Mouse (Mus musculus) liver, embryonic 13.5 days (tissue): ENCODE measurements around the gene Cand1. TPM values are rescaled to one million over a fixed set of nuclear protein-coding genes. Genes with fewer than 3 reads are reported as not detected.

Experiments used
- ATAC-seq: fragments of 200-750 bp; cut with Nextera tagmentation; 2 replicates; pipeline ENCODE4 v1.8.0; 2017; ENCODE audit warnings: low read depth, mild to moderate bottlenecking, moderate number of reproducible peaks, moderate library complexity
- DNase-seq: peaks from one replicate; pipeline ENCODE4 v3.0.0; 2022
- H3K27ac ChIP-seq: fragments of 300-500 bp; sonication (generic); 2 replicates; pipeline ENCODE4 v1.5.1; 2015; ENCODE audit warnings: moderate library complexity, mild to moderate bottlenecking, inconsistent platforms
- H3K27me3 ChIP-seq: fragments of 300-500 bp; sonication (generic); 2 replicates; pipeline ENCODE4 v1.6.1; 2015; ENCODE audit warnings: mild to moderate bottlenecking, inconsistent platforms
- H3K36me3 ChIP-seq: fragments of 300-500 bp; sonication (generic); 2 replicates; pipeline ENCODE4 v1.6.1; 2015; ENCODE audit warnings: mild to moderate bottlenecking, inconsistent platforms
- H3K4me1 ChIP-seq: fragments of 300-500 bp; sonication (generic); replicated peaks from 2 replicates; pipeline ENCODE4 v1.6.1; 2015; ENCODE audit warnings: inconsistent platforms
- H3K4me2 ChIP-seq: fragments of 300-500 bp; sonication (generic); 2 replicates; pipeline ENCODE4 v1.6.1; 2015; ENCODE audit warnings: inconsistent platforms, mild to moderate bottlenecking, moderate library complexity
- H3K4me3 ChIP-seq: fragments of 300-500 bp; sonication (generic); replicated peaks from 2 replicates; pipeline ENCODE4 v1.5.1; 2015; ENCODE audit warnings: mild to moderate bottlenecking, inconsistent platforms
- H3K9ac ChIP-seq: fragments of 300-500 bp; sonication (generic); 2 replicates; pipeline ENCODE4 v1.6.1; 2015; ENCODE audit warnings: mild to moderate bottlenecking, inconsistent platforms
- H3K9me3 ChIP-seq: fragments of 300-500 bp; sonication (generic); replicated peaks from 2 replicates; pipeline ENCODE4 v1.6.1; 2016; ENCODE audit warnings: inconsistent platforms
- WGBS: fragments of 180-500 bp; shearing (Covaris S2); methylation state at CpG from one replicate; pipeline ENCODE4 v1.1.7; 2015; ENCODE audit not compliant: insufficient replicate concordance; 5-methylcytosine and 5-hydroxymethylcytosine counted together
- polyA plus RNA-seq: library from polyadenylated mRNA; unstranded; fragments of >200 nt; fragmentation: Nextera tagmentation; extraction: Ambion mirVana; gene quantifications from 2 replicates; pipeline ENCODE4 v1.2.1, GENCODE M21; 2015

The Cand1 gene
- polyA plus RNA-seq, 1 experiment from 2014 or later = 16.1 TPM

DNA sequence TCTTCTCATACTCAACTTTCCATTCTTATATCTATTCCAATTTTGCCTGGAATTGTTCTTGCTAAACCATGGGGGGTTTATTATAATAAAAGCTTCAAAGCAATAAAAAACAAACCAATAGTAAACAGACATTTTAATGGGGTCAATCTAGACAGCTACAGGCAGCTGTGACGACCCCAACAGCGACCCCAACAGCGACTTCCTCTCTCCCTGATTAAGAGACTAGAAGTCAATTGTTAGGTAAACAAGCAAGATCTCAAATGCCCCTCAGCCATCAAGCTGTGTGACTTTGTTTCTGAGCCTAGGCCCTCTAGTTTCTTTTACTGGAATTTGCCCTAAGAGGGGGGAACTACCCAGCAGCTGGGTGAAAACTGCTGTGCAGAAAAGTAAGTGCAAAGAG lies 72.0 kb downstream of the Cand1 start:
- no peaks in the 10 kb centered on the region for H3K4me1 ChIP-seq
- no peak for ATAC-seq
- no peaks in the 10 kb centered on the region for H3K27me3 ChIP-seq
- no peak overlapping the region for H3K4me2 ChIP-seq
- no peaks in the 10 kb centered on the region for H3K9me3 ChIP-seq
- H3K27ac ChIP-seq = no peak overlapping the region
- H3K36me3 ChIP-seq = no peaks in the 10 kb centered on the region
- no peak for DNase-seq
- H3K4me3 ChIP-seq = no peak overlapping the region
- 30% methylated on average over 3 of the region's 3 CpGs for WGBS
- H3K9ac ChIP-seq = no peak overlapping the region

DNA sequence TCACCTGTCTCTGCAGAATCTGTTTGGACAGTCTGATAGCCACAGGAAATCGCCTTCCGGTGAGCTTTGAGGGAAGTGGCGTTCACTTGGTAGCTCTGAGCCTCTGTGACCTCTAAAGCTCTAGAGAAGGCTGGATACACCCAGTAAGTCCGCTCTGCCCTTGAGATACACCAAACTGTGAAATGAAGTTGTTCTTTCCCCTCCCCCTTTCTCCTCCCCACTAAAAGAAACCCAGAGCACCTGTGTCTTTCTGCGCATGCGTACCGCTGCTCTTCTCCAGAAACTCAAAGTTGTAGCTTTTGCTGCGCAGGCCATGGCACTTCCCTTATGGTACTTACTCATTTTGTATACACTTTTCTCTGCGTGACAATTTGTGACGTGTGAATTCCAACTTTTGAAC lies 74.8 kb downstream of the Cand1 start:
- no peak overlapping the region for H3K4me3 ChIP-seq
- H3K27me3 ChIP-seq = no peaks in the 10 kb centered on the region
- DNase-seq = no peak
- H3K4me1 ChIP-seq = no peaks in the 10 kb centered on the region
- H3K9ac ChIP-seq = no peak overlapping the region
- H3K9me3 ChIP-seq = no peaks in the 10 kb centered on the region
- no peak overlapping the region for H3K4me2 ChIP-seq
- H3K36me3 ChIP-seq = no peaks in the 10 kb centered on the region
- 66% methylated on average over 10 of the region's 10 CpGs for WGBS
- no peak for ATAC-seq
- no peak overlapping the region for H3K27ac ChIP-seq

DNA sequence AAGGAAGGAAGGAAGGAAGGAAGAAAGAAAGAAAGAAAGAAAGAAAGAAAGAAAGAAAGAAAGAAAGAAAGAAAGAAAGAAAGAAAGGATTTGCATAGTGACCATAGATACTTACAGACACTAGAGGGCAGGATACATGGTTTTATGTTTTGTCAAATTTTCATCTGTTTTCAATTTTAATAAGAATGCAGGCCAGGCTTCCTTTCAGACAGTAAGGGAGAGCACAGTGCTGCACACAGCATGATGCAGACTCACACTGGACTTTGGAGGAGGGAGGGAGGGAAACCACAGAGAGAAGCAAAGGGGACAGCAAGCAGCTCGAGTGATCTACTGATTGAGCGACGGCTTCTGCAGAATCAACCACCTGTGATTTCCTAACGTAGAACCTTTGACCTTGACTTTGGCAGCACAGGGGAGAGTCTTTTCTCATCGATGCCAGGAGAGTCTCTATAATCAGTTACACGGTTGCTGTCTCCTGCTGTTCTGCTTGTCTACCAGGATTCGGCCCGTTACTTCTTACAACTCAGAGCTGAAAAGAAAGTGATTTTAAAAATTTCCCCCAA lies 78.0 kb downstream of the Cand1 start:
- H3K9ac ChIP-seq = no peak overlapping the region
- ATAC-seq = no peak
- H3K4me1 ChIP-seq = no peaks in the 10 kb centered on the region
- 62% methylated on average over 8 of the region's 8 CpGs for WGBS
- no peaks in the 10 kb centered on the region for H3K36me3 ChIP-seq
- H3K4me2 ChIP-seq = no peak overlapping the region
- no peak overlapping the region for H3K4me3 ChIP-seq
- H3K27ac ChIP-seq = no peak overlapping the region
- DNase-seq = no peak
- no peaks in the 10 kb centered on the region for H3K27me3 ChIP-seq
- no peaks in the 10 kb centered on the region for H3K9me3 ChIP-seq

DNA sequence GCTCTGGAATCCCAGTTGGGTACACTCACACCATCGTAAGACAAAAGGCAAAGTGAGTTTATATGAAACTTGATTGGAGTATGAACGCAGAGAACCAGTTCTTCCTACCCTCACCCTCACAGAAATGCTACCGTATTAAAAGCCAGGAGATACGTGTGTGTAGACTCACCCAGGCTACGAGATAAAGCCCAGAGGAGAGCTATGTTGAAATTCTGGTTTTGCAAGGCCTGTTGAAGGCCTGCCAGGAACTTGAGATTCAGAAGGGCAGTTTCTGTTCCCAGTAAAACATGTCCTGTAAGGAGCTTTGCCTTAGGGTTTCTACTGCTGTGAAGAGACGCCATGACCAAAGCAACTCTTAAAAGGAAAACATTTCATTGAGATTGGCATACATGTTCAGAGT lies 79.7 kb downstream of the Cand1 start:
- Histone ChIP-seq H3K4me3 (no peak overlapping the region), H3K4me2 (no peak overlapping the region), H3K27me3 (no peaks in the 10 kb centered on the region), H3K9ac (no peak overlapping the region), H3K36me3 (no peaks in the 10 kb centered on the region), H3K4me1 (no peaks in the 10 kb centered on the region), H3K9me3 (no peaks in the 10 kb centered on the region), H3K27ac (no peak overlapping the region)
- DNase-seq (no peak), ATAC-seq (no peak)
- 79% methylated on average over 6 of the region's 6 CpGs for WGBS

DNA sequence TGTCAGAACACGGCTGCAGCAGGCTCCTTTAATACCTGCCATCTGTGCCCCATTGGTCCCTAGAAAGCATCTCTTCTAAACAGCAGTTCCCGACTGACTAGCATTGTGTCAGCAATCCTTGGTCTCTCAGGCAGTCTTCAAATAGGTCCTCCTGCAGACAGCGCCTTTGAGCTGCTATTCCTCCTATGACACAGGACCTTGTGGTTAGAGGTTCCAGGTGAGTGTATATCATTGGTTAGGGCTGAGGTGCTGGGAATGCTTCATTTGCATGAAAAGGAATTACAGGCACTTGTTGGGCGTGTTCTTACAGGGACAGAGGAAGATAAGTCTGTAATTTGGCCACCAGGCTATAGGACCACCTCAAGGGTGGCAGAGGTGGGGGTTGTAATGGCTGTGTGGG lies 90.6 kb downstream of the Cand1 start:
- Histone ChIP-seq H3K4me3 (no peak overlapping the region), H3K36me3 (no peaks in the 10 kb centered on the region), H3K27me3 (no peaks in the 10 kb centered on the region), H3K27ac (no peak overlapping the region), H3K9me3 (no peaks in the 10 kb centered on the region), H3K4me1 (no peaks in the 10 kb centered on the region), H3K4me2 (no peak overlapping the region), H3K9ac (no peak overlapping the region)
- 62% methylated on average over 4 of the region's 4 CpGs for WGBS
- DNase-seq = no peak
- ATAC-seq = no peak

Other genes starting within 250 kb of the Cand1 start
- 0.57 and 0.58 TPM in 2 replicates for gene Grip1, start 213.8 kb upstream of the Cand1 start, polyA plus RNA-seq